Mouse (Mus musculus) heart, embryonic 10.5 days (tissue): ENCODE measurements around the gene Chchd5. TPM values are rescaled to one million over a fixed set of nuclear protein-coding genes. Genes with fewer than 3 reads are reported as not detected.

Source experiments
- DNase-seq: peaks from one replicate; pipeline ENCODE4 v3.0.0-alpha.2; 2017; ENCODE audit warnings: low spot score
- H3K27ac ChIP-seq: fragments of 300-500 bp; sonication (generic); 2 replicates; pipeline ENCODE4 v1.5.1; 2016; ENCODE audit warnings: mild to moderate bottlenecking
- H3K27me3 ChIP-seq: fragments of 300-500 bp; sonication (generic); 2 replicates; pipeline ENCODE4 v1.6.1; 2016; ENCODE audit warnings: mild to moderate bottlenecking; ENCODE audit not compliant: poor library complexity, insufficient read depth, severe bottlenecking
- H3K36me3 ChIP-seq: fragments of 300-500 bp; sonication (generic); 2 replicates; pipeline ENCODE4 v1.6.1; 2016; ENCODE audit warnings: mild to moderate bottlenecking, moderate library complexity
- H3K4me1 ChIP-seq: fragments of 300-500 bp; sonication (generic); 2 replicates; pipeline ENCODE4 v1.6.1; 2016; ENCODE audit warnings: mild to moderate bottlenecking
- H3K4me3 ChIP-seq: fragments of 300-500 bp; sonication (generic); 2 replicates; pipeline ENCODE4 v1.5.1; 2016; ENCODE audit warnings: mild to moderate bottlenecking, moderate library complexity
- H3K9me3 ChIP-seq: fragments of 300-500 bp; sonication (generic); 2 replicates; pipeline ENCODE4 v1.6.1; 2016; ENCODE audit warnings: mild to moderate bottlenecking, moderate library complexity
- WGBS: fragments of 180-500 bp; shearing (Covaris S2); methylation state at CpG from one replicate; pipeline ENCODE4 v1.1.7; 2016; 5-methylcytosine and 5-hydroxymethylcytosine counted together
- polyA plus RNA-seq: library from polyadenylated mRNA; unstranded; fragments of >200 nt; fragmentation: Nextera tagmentation; extraction: Ambion mirVana; gene quantifications from 2 replicates; pipeline ENCODE4 v1.2.1, GENCODE M21; 2016

The Chchd5 gene
- polyA plus RNA-seq, 1 experiment from 2014 or later: 22.0 TPM

- no peak overlapping the region for H3K27ac ChIP-seq
- H3K4me1 ChIP-seq: peaks cover 12% of the 10 kb centered on the region; the same call in 1 of the 2 replicates
- DNase-seq: peak; percentile 71
- no peak overlapping the region for H3K4me3 ChIP-seq
- WGBS: 42% methylated on average over 10 of the region's 10 CpGs
- no peaks in the 10 kb centered on the region for H3K9me3 ChIP-seq
- H3K36me3 ChIP-seq: no peaks in the 10 kb centered on the region
- H3K27me3 ChIP-seq: no peaks in the 10 kb centered on the region
Measured at GRCm38 (mm10) chr2:129166466-129167463, 37.3 kb downstream of the Chchd5 start.

- Histone ChIP-seq H3K9me3 (0 out of 2 replicates have a peak, but pooled peaks cover 2% of the 10 kb centered on the region), H3K36me3 (no peaks in the 10 kb centered on the region), H3K27ac (no peak overlapping the region), H3K27me3 (no peaks in the 10 kb centered on the region), H3K4me3 (peak overlapping the region; percentile 8; the same call in 1 of the 2 replicates), H3K4me1 (no peaks in the 10 kb centered on the region)
- DNase-seq: no peak
- 44% methylated on average over 10 of the region's 10 CpGs for WGBS
Measured at GRCm38 (mm10) chr2:129173386-129173785, 43.9 kb downstream of the Chchd5 start.

- WGBS: 33% methylated on average over 7 of the region's 7 CpGs
- DNase-seq: peak; percentile 77
- Histone ChIP-seq H3K4me3 (no peak overlapping the region), H3K27ac (no peak overlapping the region), H3K9me3 (0 out of 2 replicates have a peak, but pooled peaks cover 2% of the 10 kb centered on the region), H3K27me3 (no peaks in the 10 kb centered on the region), H3K36me3 (no peaks in the 10 kb centered on the region), H3K4me1 (no peaks in the 10 kb centered on the region)
Measured at GRCm38 (mm10) chr2:129174474-129174873, 45.0 kb downstream of the Chchd5 start.

DNA sequence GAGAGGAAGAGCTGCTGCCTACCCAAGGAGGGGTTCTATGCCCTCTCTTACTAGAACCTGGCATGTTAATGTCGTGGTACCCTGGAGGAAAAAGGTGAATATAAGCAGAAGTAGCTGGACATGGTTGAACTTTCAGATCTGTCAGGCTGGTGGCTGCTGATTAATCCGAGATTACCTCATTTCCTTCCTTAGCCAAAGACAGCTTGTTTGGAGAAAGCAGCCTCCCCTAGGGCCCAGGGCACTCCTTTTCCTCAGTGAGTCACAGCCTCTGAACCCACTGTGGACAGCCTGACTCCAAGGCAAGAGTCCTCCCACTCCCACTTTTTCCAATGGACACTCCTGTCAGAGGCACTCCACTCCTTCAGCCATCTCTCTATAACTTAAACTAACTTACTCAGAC is 46.1 kb downstream of the Chchd5 start:
- peak; percentile 71 for DNase-seq
- Histone ChIP-seq H3K36me3 (no peaks in the 10 kb centered on the region), H3K4me1 (no peaks in the 10 kb centered on the region), H3K27ac (no peak overlapping the region), H3K4me3 (no peak overlapping the region), H3K27me3 (no peaks in the 10 kb centered on the region), H3K9me3 (0 out of 2 replicates have a peak, but pooled peaks cover 2% of the 10 kb centered on the region)
- WGBS: 46% methylated on average over 2 of the region's 2 CpGs

- Histone ChIP-seq H3K4me3 (no peak overlapping the region), H3K4me1 (no peaks in the 10 kb centered on the region), H3K27ac (no peak overlapping the region), H3K27me3 (no peaks in the 10 kb centered on the region), H3K36me3 (no peaks in the 10 kb centered on the region), H3K9me3 (0 out of 2 replicates have a peak, but pooled peaks cover 2% of the 10 kb centered on the region)
- peak; percentile 56 for DNase-seq
- 74% methylated on average over 12 of the region's 12 CpGs for WGBS
Measured at GRCm38 (mm10) chr2:129176676-129177420, 47.3 kb downstream of the Chchd5 start.

GRCm38 (mm10) chr2:129177661-129178060 is 48.2 kb downstream of the Chchd5 start:
- Histone ChIP-seq H3K4me1 (peaks cover 4% of the 10 kb centered on the region; the same call in 1 of the 2 replicates), H3K9me3 (0 out of 2 replicates have a peak, but pooled peaks cover 2% of the 10 kb centered on the region), H3K27me3 (no peaks in the 10 kb centered on the region), H3K27ac (no peak overlapping the region), H3K36me3 (no peaks in the 10 kb centered on the region), H3K4me3 (no peak overlapping the region)
- WGBS: 64% methylated on average over 3 of the region's 3 CpGs
- DNase-seq: peak; percentile 58

DNA sequence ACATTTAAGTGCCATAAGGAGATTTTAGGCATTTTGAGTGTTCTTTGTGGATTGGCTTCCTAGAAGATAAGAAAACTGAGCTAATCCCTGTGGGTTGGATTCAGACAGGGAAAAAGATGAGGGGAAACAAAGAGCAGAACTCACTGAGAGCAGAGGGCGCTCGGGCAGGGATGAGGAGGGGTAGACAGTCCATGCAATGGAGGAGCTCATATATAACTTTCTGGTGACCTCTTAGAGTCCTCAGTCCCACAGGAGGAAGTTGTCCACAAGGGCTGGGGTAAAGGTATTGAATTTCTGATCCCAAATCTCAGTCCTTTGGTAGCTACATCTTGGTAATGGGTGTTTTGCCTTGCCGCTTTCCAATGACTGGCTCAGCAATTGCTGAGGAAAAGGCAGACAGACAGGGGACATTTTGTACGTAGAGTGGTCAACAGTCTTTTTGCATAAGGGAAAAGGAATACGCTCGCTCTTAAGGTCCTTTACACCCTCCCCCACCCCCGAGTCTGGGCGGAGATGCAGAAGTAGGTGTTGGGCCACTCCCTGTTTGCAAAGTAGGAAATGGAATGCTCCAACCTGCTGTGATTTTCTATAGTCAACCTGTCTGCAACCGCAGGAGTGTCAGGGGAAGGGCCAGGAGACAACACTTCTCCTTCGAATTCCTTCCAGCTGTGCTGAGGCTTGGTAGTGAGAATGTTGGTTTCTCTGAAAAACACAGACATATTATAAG is 48.8 kb downstream of the Chchd5 start:
- H3K27me3 ChIP-seq: no peaks in the 10 kb centered on the region
- no peak overlapping the region for H3K27ac ChIP-seq
- no peaks in the 10 kb centered on the region for H3K36me3 ChIP-seq
- no peak overlapping the region for H3K4me3 ChIP-seq
- DNase-seq: no peak
- 0 out of 2 replicates have a peak, but pooled peaks cover 2% of the 10 kb centered on the region for H3K9me3 ChIP-seq
- H3K4me1 ChIP-seq: peaks cover 11% of the 10 kb centered on the region
- WGBS: 33% methylated on average over 10 of the region's 10 CpGs

DNA sequence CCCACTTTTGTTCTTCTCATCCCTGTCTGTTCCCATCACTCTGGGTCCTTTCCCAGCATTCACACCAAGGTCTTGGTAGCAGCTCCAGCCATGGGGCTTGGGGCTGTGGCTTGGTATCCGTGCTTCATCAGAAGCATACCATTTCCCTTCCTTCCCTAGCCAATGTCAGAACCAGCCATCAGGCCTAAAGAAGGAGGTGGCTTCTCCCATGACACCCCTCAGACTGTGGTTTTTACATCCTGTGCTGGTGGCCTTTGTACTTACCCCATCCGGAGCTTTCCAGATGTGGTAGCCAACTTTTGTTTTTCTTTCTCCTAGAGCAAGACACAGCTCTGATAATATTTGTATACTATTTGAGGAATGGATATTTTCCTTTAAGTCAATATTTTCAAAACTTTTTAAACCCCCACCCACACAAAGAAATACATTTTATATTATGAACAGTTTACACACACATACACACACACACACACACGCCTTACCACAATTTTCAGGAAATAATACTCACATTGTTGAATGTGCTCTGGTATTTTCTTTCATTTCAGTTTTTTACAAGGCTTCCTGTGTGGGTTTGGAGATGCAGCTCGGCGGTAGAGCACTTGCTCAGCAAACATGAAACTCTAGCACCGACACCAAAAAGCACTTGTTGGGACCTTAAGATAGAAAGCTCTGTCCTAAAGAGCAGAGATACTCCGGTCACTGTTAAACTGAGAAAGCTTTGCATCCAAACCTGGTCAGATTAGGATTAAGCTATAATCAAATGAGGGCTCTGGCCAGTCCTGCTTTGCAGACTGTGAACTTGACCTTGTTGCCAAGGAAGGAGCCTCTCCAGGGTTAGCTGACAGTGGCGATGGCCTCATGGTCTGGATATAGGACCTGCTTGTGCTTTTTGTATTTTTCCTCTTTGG is 50.7 kb downstream of the Chchd5 start:
- H3K4me1 ChIP-seq: peaks cover 16% of the 10 kb centered on the region
- WGBS: 75% methylated on average over 8 of the region's 8 CpGs
- H3K27me3 ChIP-seq: no peaks in the 10 kb centered on the region
- no peak overlapping the region for H3K27ac ChIP-seq
- H3K4me3 ChIP-seq: no peak overlapping the region
- H3K9me3 ChIP-seq: 0 out of 2 replicates have a peak, but pooled peaks cover 2% of the 10 kb centered on the region
- no peaks in the 10 kb centered on the region for H3K36me3 ChIP-seq
- DNase-seq: no peak

DNA sequence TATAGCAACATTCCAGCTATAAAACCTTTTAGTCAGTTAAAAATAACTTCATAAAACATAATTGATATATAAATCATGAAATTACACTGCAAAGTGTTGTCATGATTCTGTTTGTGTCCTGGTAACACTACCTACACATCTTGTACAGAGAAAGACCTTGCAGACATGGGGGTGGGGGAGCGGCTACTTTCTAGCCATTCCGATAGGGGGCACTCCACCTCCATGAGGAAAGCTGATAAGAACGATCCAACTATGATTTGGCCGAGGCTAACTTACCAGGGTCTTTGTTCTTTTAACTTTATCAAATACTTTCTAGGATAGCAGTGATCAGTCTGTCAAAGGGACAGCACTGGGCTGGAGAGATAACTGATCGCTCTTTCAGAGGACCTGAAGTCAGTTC is 52.0 kb downstream of the Chchd5 start:
- H3K4me1 ChIP-seq: peaks cover 24% of the 10 kb centered on the region
- H3K9me3 ChIP-seq: 0 out of 2 replicates have a peak, but pooled peaks cover under 1% of the 10 kb centered on the region
- no peaks in the 10 kb centered on the region for H3K27me3 ChIP-seq
- H3K4me3 ChIP-seq: no peak overlapping the region
- 71% methylated on average over 5 of the region's 5 CpGs for WGBS
- H3K36me3 ChIP-seq: no peaks in the 10 kb centered on the region
- DNase-seq: no peak
- H3K27ac ChIP-seq: no peak overlapping the region

DNA sequence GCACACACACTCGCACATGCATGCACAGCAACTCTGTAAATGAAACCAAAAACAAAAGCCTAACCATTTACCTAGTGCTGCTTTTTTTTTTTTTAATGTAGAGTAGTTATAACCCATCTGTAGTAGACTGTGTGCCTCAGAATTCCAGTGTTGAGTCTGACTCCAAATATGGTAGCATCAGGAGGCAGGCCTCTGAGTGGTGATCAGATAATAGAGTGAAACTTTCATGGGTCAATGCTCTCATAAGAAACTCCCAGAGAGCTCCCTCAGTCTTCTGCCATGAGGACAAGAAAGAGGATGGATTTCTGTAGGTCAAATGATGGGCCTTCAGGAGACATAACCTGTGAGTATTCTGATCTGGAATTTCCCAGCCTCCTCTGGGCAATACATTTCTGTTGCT is 52.9 kb downstream of the Chchd5 start:
- Histone ChIP-seq H3K4me1 (peaks cover 24% of the 10 kb centered on the region), H3K27ac (0 out of 2 replicates have a peak overlapping the region, but pooled peaks have one; percentile 29), H3K4me3 (no peak overlapping the region), H3K36me3 (no peaks in the 10 kb centered on the region), H3K27me3 (no peaks in the 10 kb centered on the region), H3K9me3 (no peaks in the 10 kb centered on the region)
- no peak for DNase-seq
- 90% methylated on average over 1 of the region's 1 CpGs for WGBS

DNA sequence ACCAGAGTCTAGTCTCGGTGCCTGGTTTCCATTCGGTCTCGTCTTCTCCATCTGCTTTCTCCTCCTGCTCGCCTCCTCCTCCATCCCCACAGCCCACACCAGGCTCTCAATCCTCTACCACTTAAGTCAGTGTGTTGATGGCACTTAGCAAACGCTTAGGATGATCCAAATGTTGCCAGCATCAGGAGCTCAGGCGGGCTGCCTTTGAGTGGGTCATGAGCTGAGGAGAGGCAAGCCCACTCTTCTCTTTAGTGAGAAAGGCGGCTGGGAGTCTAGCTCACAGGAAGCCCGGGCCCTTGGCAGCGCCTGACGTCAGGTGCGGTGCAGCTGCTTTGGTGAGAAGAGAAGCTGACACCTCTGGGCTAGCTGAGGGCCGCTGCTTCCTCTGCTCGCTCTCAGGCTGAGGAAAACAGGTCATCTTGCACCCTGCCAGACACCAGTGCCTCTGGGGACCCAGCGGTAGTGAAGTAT is 54.1 kb downstream of the Chchd5 start:
- peak overlapping the region; percentile 59 for H3K27ac ChIP-seq
- H3K9me3 ChIP-seq: no peaks in the 10 kb centered on the region
- no peaks in the 10 kb centered on the region for H3K27me3 ChIP-seq
- DNase-seq: peak; percentile 80
- H3K36me3 ChIP-seq: no peaks in the 10 kb centered on the region
- no peak overlapping the region for H3K4me3 ChIP-seq
- H3K4me1 ChIP-seq: peaks cover 24% of the 10 kb centered on the region
- 53% methylated on average over 14 of the region's 14 CpGs for WGBS
